In the genomic region with DNA sequence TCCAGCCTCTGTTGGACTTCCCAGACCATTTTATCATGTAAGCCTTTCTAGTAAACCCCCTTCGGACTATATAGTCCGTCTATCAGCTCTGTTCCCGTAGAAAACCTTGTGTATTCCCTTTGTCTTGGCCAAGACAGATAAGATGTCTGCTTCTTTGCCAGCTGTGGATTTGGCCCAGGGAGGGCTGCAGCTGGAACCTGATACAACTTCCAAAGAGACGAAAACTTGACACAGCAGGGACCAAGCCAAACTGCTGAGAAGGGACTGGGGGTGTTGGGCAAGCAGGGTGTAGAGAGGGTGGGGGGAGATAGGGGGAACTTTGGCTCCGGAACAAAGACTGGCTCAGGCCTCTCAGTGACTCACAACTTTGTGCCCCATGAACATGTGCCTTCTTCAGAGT, we compare ENCODE assay signal across 10 mouse cellular contexts.
A peak's percentile ranks its signal among the peaks of the same experiment; 100 is the strongest.
DNase-seq lines count a peak whose midpoint lies in the region.
"Had no signal": no experiment of that assay in that cellular context is flagged by ENCODE, and none has a peak within 500 bp of the region (broad histone marks: within the 10 kb centered on the region; RNA-seq: fewer than 3 reads in every experiment).

No protein-coding gene starts in this region.

- DNase-seq in gastrocnemius, postnatal 14 days: peak; percentile 33
- no peak for DNase-seq in gastrocnemius, adult 8-10 months (ENCODE audit: low spot score in 2 of 2)
- peak; percentile 31 for DNase-seq in urinary bladder, postnatal 14 days (ENCODE audit: low spot score)
- DNase-seq in urinary bladder, postnatal 10 days (ENCODE audit: low spot score): no peak
- peak; percentile 63 to 65 for DNase-seq in heart, postnatal 10 days
- no peak for DNase-seq in left cerebral cortex, postnatal 4 days
- no peak for DNase-seq in cerebellum, adult 9-11 months
- no peak for DNase-seq in right cerebral cortex, adult 2 months (ENCODE audit: low spot score in 2 of 2)
- DNase-seq: adrenal gland, postnatal 36 days; kidney, adult 11 months had no signal

- intact Hi-C loops in gastrocnemius, postnatal 14 days (cut with DNase I; ENCODE audit: low total_unique reads): no loop called here
- intact Hi-C loops in heart, postnatal 10 days (cut with DNase I): no loop called here
- intact Hi-C loops in left cerebral cortex, postnatal 4 days (cut with DNase I): no loop called here

Comparison
In these comparisons a context has a peak if more than half of its experiments do, and no peak if none do; other contexts are left out.
1. DNase-seq: peak in gastrocnemius, postnatal 14 days (single experiment), urinary bladder, postnatal 14 days (single experiment) and heart, postnatal 10 days (2 of 2); none in gastrocnemius, adult 8-10 months (0 of 2), urinary bladder, postnatal 10 days (single experiment), left cerebral cortex, postnatal 4 days (single experiment), cerebellum, adult 9-11 months (single experiment) and right cerebral cortex, adult 2 months (0 of 2).